Mouse (Mus musculus) right cerebral cortex, postnatal 25 days (tissue): ENCODE measurements around the gene Chchd4.
"Not testable (repeated sequence)": the region's sequence is repeated elsewhere in the genome, so short reads cannot be mapped to it uniquely, and the experiment has no call there.

ENCODE experiments used
- DNase-seq: peaks from one replicate; pipeline ENCODE4 v3.0.0; 2022

The Chchd4 gene

DNA sequence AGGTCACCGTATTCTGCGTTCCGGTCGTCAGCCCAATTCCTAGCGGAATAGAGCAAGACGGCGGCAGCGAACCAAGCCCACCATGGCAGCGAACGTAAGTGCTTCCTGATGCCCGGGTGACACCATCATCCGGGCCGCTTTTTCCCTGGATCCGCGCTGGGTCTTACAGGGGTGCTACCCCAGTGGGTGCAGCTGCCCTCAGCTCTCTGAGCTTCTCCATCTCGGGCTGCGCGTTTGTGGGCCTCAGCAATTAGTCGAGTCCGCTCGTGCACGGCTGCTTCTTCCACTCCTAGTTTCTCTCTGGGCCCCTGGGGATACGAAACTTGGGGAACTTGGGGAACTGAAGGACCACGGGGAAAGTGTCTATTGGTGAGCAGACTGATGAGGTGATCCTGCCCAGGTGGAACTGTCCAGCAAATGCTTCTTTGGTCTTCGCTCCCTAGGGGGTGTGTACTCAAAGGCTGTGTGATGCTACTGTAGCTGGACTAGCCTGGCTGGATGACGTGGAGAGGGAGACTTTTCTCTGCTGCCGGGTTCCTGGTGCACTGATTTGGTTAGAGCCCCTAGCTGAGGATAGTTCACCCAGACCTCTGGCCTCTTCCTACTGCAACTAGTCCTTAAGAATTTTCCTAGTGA is 577 bp upstream of the Chchd4 start:
- DNase-seq = no peak

DNA sequence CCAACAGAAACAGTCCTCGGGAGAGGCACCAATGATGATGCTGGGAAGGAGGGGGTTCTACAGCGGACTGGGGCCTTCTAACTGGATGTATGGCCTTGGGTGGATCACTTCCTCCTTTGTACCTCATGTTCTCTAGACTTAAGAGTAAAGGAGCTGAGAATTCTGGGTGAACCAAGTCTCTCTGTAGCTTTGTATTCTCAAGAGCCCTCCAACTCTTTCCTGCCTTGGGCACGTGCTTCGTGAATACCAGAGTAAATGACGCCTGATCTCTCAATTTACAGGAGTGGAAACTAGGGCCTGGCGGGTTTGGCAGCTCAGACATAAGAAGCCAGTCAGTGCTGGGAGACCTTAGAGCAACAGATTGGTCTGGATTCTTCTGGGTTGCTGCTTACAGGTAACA is 1.0 kb downstream of the Chchd4 start:
- DNase-seq = no peak

DNA sequence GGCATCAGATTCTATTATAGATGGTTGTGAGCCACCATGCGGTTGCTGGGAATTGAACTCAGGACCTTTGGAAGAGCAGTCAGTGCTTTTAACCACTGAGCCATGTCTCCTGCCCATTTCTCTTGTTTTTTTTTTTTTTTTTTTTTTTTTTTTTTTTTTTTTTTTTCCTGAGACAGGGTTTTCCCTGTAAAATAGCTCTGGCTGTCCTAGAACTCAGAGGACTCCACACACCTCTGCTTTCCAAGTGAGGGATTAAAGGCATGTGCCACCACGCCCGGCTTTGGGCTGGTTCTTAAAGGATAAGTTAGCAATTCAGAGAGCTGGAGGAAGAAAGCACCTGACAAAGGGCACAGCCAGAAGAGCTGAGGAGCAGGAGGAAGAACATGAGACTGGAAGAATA is 1.9 kb downstream of the Chchd4 start:
- not testable (repeated sequence) for DNase-seq

DNA sequence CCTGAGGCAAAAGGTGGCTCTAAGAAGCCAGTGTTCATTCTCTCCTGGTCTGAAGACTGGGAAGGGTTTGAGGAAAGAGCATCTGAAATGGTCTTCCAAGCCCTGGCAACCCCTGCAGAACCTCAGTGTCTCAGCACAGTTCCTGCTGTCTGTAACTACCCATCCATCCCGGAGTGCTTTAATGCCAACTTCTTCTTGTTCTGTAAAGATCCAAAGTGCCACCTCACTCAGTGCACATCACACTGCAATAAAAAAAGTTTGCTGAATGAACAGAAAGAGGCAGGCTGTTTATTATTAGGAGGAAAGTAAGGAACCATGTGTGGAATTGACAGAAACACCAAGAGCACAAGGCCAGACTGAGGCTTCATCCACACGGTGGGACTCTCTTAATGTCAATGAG is 2.6 kb downstream of the Chchd4 start:
- no peak for DNase-seq

DNA sequence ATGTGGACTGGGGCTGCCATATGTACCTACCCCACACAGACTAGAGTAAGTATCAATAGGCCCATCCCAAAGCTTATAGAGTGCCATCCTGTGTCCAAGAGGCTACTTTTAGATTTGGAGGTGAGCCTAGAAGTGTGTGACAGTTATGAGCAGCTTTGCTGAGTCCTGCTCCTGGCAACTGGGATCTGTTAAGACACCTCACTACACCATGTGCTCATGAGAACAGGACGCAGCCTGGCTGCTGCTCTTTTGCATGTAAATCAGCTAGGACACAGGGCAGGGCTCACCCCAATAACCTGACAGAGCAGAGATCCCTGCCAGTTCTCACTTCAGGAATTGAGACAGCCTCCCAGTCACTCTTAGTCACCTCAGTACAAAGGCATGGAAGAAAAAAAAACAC is 6.2 kb downstream of the Chchd4 start:
- no peak for DNase-seq

DNA sequence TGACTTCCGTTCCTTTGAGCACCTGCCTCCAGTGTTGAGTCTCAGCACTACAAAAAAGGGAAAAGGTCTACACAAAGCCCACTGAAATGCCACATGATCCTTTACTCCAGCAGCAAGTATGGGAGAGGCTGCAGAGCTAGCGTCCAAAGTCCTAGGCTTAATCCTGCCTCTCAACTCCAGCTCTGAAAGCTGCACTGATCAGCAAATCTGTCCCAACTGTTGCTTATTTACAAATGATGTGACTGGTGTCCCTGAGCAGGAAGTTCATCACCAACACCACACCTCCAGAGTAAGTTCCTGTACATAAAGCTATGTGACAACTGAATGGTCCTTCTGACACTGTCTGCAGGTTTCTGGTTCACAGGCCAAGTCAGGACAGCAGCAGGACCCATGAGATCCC is 7.6 kb downstream of the Chchd4 start:
- no peak for DNase-seq

DNA sequence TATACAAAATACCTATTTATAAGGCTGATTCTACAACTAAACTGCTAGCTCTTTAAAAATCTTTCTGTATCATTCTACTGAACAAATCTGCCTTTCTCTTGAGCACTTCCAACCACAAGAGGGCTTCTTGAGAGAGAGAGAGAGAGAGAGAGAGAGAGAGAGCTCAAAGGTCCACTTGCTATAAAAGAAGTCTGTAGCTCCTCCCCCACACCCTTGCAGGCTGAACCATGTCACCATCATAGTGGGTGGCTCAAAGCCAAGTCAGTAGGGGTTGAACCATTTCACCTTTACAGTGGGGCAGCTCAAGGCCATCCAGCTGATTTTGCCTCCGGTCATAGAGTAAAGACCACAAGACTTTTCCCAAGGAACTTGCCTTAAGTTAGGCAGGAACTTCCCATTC is 13.9 kb downstream of the Chchd4 start:
- DNase-seq = no peak

DNA sequence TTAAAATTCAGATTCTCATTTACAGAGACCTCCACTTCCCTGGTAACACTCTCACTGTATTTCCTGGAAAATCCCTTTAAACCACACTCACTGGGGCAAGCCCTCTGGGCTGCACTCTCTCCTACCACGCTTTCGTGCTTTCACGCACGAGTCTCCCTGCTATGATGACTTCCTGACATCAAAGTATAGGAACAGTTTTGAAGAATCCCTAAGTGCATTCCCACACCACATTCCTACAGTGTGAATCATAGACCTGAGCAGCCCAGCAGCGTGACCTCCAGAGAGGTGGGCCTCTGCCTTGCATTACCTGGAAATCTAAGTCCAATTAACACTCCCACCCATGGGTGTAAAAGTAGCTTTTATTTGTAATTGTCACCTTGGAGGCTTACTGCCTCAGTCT is 18.8 kb downstream of the Chchd4 start:
- DNase-seq = no peak

DNA sequence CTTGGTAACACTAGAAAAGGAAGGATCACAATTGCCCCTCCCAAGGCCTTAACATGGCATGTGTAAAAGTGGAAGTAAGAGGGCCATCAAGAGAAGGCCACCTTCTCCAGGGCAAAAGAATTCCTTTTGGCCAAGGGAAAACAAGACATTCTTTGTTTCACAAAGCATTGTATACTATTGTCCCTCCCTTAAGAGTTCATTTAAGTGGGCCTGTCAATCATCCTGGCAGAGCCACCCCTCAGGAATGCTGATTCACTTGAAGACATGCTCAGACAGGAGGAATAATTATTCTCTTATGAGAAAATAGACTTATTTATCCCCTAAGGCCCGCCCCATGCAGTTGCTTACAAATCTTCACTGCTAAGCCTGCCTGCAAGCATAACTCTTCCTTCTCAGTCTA is 21.3 kb downstream of the Chchd4 start:
- DNase-seq = no peak

DNA sequence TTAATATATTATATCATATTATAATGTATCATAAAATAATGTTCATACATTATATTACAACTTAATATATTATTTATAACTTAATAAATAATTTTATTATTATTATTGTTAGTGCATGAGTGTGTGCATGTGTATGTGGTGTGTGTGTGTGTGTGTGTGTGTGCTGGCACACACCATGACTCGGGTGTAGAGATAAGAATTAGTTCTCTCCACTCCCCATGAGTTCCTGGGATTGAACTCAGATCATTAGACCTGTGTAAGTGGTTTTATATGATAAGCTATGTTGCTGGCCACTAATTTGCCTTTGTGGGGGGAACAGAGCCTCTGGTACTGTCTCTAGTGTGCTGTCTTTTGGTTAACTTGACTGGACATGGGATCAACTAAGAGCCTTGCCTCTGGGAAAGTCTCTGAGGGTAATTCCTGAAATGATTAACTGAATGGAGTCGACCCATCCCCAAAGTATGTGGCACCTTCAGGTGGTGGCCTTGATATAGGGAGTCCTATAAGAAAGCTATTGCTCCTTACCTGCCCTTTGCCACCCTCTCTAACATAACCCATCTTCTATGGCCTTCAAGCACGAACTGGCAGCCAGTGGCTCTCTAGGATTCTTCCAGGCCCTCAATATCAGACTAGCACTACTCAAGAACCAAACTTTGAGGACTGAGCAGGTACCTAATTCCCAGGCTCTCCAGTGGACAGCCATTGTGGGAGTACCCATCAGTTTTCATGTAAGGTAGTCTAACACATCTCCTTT is 23.7 kb downstream of the Chchd4 start:
- no peak for DNase-seq

DNA sequence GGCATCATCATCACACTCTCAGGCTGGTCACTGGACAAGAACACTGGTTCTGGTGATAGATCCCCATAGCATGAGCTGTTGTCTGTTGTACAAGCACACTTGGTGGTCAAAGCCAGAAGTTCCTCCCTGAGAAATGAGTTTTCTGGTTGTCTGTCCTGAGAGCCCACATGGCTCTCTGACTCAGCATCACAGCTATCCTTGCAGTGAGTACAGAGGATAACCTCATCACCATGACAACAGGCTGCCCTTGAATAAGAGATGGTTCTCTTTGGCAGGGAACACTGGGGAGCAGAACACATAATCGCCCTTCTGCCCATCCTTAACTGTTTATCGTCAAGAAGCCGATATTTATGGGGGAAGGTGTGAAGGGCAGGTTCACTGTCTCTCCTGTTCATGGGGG is 28.0 kb downstream of the Chchd4 start:
- no peak for DNase-seq

DNA sequence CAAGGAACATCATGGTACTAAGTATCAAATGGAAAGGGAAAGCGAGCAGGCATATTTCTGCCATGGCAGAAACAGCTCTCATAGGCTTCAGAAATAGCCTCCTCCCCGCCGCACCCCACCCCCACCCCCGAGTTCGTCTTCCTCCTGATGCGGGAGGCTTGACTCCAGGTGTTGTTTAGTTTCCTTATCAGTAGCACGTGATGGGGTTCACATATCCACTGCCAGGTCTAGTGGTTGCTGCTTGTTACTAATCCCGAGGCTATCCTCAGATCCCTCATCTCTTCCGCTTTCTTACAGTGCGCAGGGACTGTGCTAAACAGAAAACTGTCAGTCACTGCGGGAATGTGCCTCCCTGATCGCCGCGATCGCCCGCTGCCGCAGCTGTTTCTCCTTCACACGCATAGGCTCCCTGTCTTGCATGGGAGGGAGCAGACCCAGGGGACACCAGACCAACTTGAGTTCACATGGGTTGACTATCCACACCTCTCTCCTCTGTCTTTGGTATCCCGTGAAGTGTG is 32.1 kb downstream of the Chchd4 start:
- no peak for DNase-seq

DNA sequence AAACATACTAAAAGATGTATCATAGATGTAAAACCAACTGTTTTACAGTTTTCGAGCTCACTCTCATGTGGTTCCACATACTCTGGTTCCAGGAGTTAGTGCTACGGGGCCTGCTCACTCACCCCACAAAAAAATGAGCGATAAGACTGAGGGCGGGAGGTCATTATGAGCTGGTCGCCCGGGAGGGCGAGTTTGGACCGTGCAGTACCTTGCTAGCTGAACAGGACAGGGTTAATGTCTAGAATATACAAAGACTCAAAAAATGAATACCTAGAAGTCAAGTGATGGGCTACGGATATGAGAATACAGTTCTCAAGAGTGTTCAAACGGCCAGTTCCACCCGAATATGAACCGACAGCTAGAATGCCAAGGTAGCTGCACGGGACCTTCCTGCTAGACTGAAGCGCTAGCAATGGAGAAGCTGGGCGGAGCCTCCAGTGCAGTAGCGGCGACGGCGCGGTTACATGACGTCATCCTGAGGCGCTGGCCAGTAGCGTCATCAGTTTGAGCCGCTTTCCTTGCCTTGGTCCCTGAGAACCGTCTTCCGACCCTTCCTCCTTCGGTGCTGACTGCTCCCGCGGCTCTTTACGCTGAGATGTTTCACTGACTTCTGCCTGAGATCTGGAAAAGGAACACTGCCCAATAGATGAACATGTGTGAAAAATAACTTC is 32.7 kb downstream of the Chchd4 start:
- peak; percentile 96 for DNase-seq

DNA sequence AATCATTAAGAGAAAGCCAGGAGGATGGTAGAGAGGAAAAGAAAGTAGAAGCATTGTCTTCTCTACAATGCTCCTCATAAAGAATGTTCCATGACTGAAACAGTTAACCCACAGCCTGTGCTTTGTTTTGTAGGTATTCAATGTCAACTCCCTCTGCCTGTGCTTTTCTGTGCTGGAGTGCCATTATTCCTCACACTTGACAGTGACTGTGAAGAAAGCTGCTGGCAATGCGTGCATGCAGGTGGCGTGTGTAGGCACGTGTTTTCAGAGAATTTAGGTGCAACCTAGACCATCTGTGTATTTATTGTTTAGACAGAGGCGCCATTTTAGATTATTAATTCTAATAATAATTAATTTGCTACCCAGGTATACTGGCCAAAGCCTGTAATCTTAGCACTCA is 49.2 kb downstream of the Chchd4 start:
- DNase-seq = no peak

DNA sequence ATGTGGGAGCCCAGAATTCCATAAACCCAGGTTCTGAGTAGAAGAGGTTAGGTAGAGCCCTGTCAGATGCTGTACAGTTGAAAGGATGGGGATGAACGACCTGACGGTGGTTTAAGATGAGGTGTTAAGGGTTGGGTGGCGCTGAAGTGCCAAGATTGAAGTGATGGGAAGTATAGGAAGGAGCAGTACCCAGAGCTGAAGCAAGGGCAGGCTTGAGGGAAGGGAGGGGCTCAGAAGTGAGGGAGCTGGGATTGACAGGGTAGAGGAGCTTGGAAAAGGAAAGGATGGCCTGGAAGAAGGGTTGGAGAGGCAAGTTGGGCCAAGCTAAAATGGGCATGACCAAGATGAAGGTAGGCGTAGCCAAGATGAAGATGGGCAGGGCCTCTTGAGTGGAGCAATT is 51.7 kb downstream of the Chchd4 start:
- no peak for DNase-seq

DNA sequence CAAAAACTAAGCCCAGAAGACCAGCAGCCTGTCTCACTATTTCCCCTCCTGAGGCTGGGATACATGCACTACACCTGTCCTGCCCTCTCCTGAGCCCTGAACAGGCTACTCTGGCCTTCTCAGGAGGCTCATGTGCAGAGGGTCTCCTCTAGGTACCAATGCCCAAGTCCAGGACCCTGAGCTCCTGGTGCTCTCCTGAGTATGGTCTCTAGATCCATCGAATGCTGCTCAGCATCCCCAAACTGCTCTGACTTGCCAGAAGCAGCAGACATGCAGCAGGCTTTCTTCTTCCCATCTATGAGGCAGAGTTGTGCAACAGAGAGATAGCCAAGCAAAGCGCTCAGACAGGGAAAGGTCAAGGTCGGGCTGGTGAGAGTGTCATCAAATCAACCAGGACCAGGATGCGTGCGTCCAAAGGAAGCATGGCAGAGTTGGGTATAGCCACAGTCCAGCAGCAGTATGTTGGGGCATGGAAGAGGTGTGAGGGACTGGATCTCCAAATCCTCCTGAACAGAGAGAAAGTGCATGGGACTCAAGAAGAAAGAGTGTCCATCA is 56.0 kb downstream of the Chchd4 start:
- no peak for DNase-seq

DNA sequence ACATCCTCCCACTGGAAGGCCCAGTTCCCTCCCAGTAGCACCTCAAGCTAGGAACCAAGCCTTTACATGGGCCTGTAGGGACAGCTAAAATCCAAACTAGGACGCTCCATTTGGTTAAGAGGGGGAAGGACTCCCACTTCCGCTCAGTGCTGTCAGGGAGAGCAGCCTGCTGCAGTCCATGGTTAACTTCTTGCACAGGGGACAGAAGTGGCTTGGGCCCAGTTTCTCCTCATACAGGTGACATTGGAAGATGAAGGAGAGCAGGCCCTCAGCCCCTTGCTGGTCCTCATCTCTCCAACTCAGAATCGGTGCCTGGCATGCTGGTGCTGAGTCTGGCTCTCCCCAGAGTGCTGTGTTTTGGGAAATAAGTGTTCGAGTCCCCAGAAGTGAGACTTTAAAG is 57.2 kb downstream of the Chchd4 start:
- DNase-seq = no peak

DNA sequence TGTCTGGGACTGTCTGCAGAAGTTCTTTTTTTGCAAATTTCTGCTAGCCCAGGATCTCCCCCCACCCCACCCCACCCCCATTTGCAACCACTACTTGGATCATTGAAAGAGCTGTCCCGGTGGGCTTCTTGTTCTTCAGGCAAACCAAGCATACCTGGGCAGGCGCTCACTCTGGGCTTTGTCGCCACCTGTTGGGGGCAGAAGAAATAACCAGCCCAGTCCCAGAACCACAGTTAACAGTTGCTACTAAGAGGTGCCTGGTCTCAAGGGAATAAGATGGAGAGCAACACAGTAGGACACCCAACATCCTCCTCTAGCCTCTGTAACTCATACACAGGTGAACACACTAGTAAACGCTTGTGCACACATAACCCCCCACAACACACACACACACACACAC is 58.5 kb downstream of the Chchd4 start:
- DNase-seq = peak; percentile 40
